Mouse (Mus musculus): ENCODE measurements around the gene Fpr1. TPM values are rescaled to one million over a fixed set of nuclear protein-coding genes. Genes with fewer than 3 reads are reported as not detected.
A peak's percentile ranks its signal among the peaks of the same experiment; 100 is the strongest.

Fpr1 gene
- total and polyA plus RNA-seq, 3 experiments = 0.27 TPM; not detected in 2

DNA sequence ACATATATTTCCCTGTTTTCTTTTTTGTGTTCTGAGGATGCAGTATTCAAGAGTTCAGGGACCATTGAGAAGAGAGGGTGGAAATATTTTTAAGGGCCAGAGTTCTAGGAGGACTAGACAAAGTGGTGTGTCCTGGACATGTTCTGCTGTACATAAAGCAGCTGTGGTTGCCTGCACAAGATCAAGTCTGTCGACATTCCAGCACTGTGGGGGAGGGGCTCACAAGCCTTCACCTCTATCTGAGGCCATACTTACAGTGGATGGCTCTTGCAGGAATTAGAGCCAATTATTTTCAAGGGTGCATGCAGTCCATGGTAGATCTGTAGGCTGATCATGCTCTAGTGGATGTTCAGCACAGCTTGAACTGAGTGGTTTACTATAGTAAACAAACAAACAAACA is 48.8 kb downstream of the Fpr1 start:
- Histone ChIP-seq H3K4me3 (ENCODE audit: low read depth, low read length) (no peak overlapping the region), H3K9me3 (replicated peaks) (no peaks in the 10 kb centered on the region), H3K36me3 (replicated peaks) (peaks cover 3% of the 10 kb centered on the region), H3K4me1 (ENCODE audit: insufficient read depth, low read depth, low read length) (peaks cover 13% of the 10 kb centered on the region), H3K27me3 (ENCODE audit: insufficient read depth, low read length) (peaks cover 9% of the 10 kb centered on the region; the same call in 1 of the 2 replicates)
- no peak for DNase-seq (ENCODE audit: low spot score)
- ATAC-seq (ENCODE audit: extremely low read depth, insufficient number of reproducible peaks, low FRiP score, poor library complexity, severe bottlenecking) = no peak
- no peak for TF ChIP-seq GATA2 (IDR thresholded peaks at IDR 0.05; ENCODE audit: borderline replicate concordance, low read depth, low read length)
- no peak for TF ChIP-seq GATA1 (IDR thresholded peaks at IDR 0.05; ENCODE audit: borderline replicate concordance, low read length)
- no peak for TF ChIP-seq CTCF (IDR thresholded peaks at IDR 0.05; ENCODE audit: low read depth, low read length)
- TF ChIP-seq POLR2AphosphoS5 (IDR thresholded peaks at IDR 0.05; ENCODE audit: insufficient replicate concordance, low read depth, low read length) = no peak
- TF ChIP-seq TAL1 (conservative IDR thresholded peaks at IDR 0.05; ENCODE audit: low read depth, low read length) = no peak

DNA sequence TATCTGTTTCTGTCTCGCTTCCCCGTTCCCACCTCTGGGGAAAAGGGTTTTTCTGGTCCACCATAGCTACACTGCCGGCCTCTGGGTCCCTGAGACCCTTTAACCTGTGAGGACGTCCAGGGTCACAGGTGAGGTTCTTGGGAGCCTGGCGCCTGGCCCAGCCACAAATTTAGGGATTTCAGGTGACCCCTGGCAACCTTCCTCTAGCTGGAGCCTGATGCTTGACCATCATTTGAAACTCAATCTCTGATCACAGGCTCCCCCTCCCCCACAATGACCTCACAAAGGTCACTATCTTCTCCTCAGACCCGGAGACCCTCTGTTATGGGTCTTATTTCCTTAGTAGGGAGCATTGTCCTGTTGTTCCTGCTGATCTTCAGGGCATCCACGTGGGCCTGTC is 53.0 kb downstream of the Fpr1 start:
- H3K9me3 ChIP-seq (replicated peaks) = no peaks in the 10 kb centered on the region
- no peak overlapping the region for H3K4me3 ChIP-seq (ENCODE audit: low read depth, low read length)
- DNase-seq (ENCODE audit: low spot score) = no peak
- H3K27me3 ChIP-seq (ENCODE audit: insufficient read depth, low read length) = peaks cover 32% of the 10 kb centered on the region
- no peaks in the 10 kb centered on the region for H3K36me3 ChIP-seq (replicated peaks)
- no peak for ATAC-seq (ENCODE audit: extremely low read depth, insufficient number of reproducible peaks, low FRiP score, poor library complexity, severe bottlenecking)
- H3K4me1 ChIP-seq (ENCODE audit: insufficient read depth, low read depth, low read length) = peaks cover 39% of the 10 kb centered on the region
- TF ChIP-seq POLR2AphosphoS5 (IDR thresholded peaks at IDR 0.05; ENCODE audit: insufficient replicate concordance, low read depth, low read length) (no peak), GATA1 (IDR thresholded peaks at IDR 0.05; ENCODE audit: borderline replicate concordance, low read length) (no peak), CTCF (IDR thresholded peaks at IDR 0.05; ENCODE audit: low read depth, low read length) (no peak), GATA2 (IDR thresholded peaks at IDR 0.05; ENCODE audit: borderline replicate concordance, low read depth, low read length) (no peak), TAL1 (conservative IDR thresholded peaks at IDR 0.05; ENCODE audit: low read depth, low read length) (no peak)

- no peak for ATAC-seq (ENCODE audit: extremely low read depth, insufficient number of reproducible peaks, low FRiP score, poor library complexity, severe bottlenecking)
- no peaks in the 10 kb centered on the region for H3K36me3 ChIP-seq (replicated peaks)
These were observed 53.8 kb downstream of the Fpr1 start for GRCm38 (mm10) chr17:17829816-17830535.

DNA sequence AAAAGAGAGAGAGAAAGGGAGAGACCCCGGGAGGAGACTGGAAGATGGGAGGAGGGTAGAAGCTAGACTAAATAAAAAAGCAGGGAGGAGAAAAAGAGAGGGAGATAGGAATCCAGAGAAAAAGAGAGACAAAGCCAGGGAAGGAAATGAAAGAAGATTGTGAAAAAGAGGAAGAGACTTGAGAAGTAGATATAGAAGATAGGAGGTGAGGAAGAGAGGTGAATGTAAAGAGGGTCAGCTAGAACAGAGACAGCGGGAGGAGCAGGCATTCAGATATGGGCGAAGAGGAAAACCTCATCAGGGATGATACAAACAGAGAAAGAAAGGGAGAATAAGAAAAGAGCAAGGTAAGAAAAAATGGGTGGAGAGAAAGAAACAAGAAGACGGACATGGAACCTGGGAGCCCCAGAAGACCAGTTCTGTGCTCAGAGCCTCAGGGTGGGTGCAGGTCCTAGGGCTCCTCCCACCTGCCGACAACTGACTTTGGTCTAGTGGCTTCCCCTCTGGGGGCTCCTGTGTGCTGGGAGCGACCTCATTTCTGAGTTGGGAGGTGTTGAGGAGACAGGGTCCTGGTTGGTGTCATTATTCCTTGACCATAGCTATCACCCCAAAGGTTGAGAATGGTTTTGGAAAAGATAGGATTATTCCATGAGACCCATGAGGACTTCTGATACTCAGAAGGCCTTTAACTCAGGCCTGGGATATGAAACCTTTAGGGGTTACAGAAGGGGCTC is 54.5 kb downstream of the Fpr1 start:
- TF ChIP-seq POLR2AphosphoS5 (IDR thresholded peaks at IDR 0.05; ENCODE audit: insufficient replicate concordance, low read depth, low read length) (no peak), TAL1 (conservative IDR thresholded peaks at IDR 0.05; ENCODE audit: low read depth, low read length) (no peak), GATA1 (IDR thresholded peaks at IDR 0.05; ENCODE audit: borderline replicate concordance, low read length) (no peak)
- DNase-seq (ENCODE audit: low spot score) = peak; percentile 14
- Histone ChIP-seq H3K4me1 (ENCODE audit: insufficient read depth, low read depth, low read length) (peaks cover 40% of the 10 kb centered on the region), H3K36me3 (replicated peaks) (no peaks in the 10 kb centered on the region), H3K4me3 (ENCODE audit: low read depth, low read length) (peak overlapping the region; percentile 74; the same call in 1 of the 2 replicates), H3K27me3 (ENCODE audit: insufficient read depth, low read length) (peaks cover 33% of the 10 kb centered on the region), H3K9me3 (replicated peaks) (no peaks in the 10 kb centered on the region)
- no peak for ATAC-seq (ENCODE audit: extremely low read depth, insufficient number of reproducible peaks, low FRiP score, poor library complexity, severe bottlenecking)

More at GRCm38 (mm10) chr17:17829816-17830535, 53.8 kb downstream of the Fpr1 start:
- TF ChIP-seq POLR2AphosphoS5 (IDR thresholded peaks at IDR 0.05; ENCODE audit: insufficient replicate concordance, low read depth, low read length) (no peak), GATA2 (IDR thresholded peaks at IDR 0.05; ENCODE audit: borderline replicate concordance, low read depth, low read length) (no peak), TAL1 (conservative IDR thresholded peaks at IDR 0.05; ENCODE audit: low read depth, low read length) (no peak), GATA1 (IDR thresholded peaks at IDR 0.05; ENCODE audit: borderline replicate concordance, low read length) (no peak), CTCF (IDR thresholded peaks at IDR 0.05; ENCODE audit: low read depth, low read length) (no peak)
- peaks cover 33% of the 10 kb centered on the region for H3K27me3 ChIP-seq (ENCODE audit: insufficient read depth, low read length)
- no peak for DNase-seq (ENCODE audit: low spot score)
- no peaks in the 10 kb centered on the region for H3K9me3 ChIP-seq (replicated peaks)
- H3K4me3 ChIP-seq (ENCODE audit: low read depth, low read length) = no peak overlapping the region
- peaks cover 40% of the 10 kb centered on the region for H3K4me1 ChIP-seq (ENCODE audit: insufficient read depth, low read depth, low read length)

DNA sequence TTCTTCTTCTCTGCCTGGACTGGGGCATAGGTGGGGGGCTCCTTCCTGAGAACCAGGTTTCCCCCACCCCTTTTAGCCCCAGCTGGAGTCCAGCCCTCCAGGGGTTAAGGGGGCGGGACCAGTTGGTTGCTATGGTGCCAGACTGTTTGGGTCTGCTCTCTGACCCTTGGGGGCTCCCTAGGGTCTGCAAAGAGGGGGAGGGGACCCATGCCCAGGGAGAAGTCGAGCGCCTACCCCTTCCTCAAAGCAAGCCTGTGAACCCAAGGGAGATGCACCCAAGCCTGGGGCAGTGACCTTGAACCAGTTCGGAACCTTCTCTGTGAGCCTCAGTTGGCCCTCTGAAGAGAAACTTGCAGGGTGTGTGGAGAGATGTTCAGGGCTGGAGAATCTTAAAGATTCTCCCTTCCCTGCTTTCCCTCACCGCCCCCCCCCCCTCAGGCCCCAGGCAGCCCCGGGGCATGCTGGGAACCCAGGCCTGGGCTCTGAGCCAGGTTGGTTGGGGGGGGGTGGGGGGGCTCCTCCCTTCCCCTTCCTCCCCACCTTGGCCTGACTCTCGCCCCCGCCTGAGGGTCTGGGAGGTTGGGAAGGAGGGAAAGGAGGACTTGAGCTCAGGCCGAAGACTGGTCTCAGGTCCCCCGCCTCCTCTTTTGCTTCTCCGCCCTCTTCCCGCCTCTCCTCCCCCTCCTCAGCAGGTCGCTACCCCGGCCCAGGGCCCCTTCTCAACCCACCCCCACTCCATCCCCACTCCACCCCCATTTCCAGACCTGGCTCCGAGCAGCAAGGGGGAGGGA is 55.4 kb downstream of the Fpr1 start:
- DNase-seq (ENCODE audit: low spot score) (peak; percentile 61), ATAC-seq (ENCODE audit: extremely low read depth, insufficient number of reproducible peaks, low FRiP score, poor library complexity, severe bottlenecking) (0 out of 2 replicates have a peak, but pooled peaks have one; percentile 10)
- Histone ChIP-seq H3K9me3 (replicated peaks) (no peaks in the 10 kb centered on the region), H3K36me3 (replicated peaks) (no peaks in the 10 kb centered on the region), H3K27me3 (ENCODE audit: insufficient read depth, low read length) (peaks cover 33% of the 10 kb centered on the region), H3K4me3 (ENCODE audit: low read depth, low read length) (peak overlapping the region; percentile 74), H3K4me1 (ENCODE audit: insufficient read depth, low read depth, low read length) (peaks cover 40% of the 10 kb centered on the region)
- TF ChIP-seq CTCF (IDR thresholded peaks at IDR 0.05; ENCODE audit: low read depth, low read length) = no peak
- no peak for TF ChIP-seq GATA2 (IDR thresholded peaks at IDR 0.05; ENCODE audit: borderline replicate concordance, low read depth, low read length)
- no peak for TF ChIP-seq TAL1 (conservative IDR thresholded peaks at IDR 0.05; ENCODE audit: low read depth, low read length)
- no peak for TF ChIP-seq POLR2AphosphoS5 (IDR thresholded peaks at IDR 0.05; ENCODE audit: insufficient replicate concordance, low read depth, low read length)
- no peak for TF ChIP-seq GATA1 (IDR thresholded peaks at IDR 0.05; ENCODE audit: borderline replicate concordance, low read length)

Data from G1E (cell line).